Mouse (Mus musculus) intestine, embryonic 14.5 days (tissue): ENCODE data around the gene Elp5. TPM values are rescaled to one million over a fixed set of nuclear protein-coding genes. Genes with fewer than 3 reads are reported as not detected.

ENCODE experiments used
- ATAC-seq: fragments of 200-750 bp; cut with Nextera tagmentation; replicated peaks from 2 replicates; pipeline ENCODE4 v1.8.0; 2017; ENCODE audit warnings: low read depth, moderate number of reproducible peaks, moderate TSS enrichment, moderate library complexity; ENCODE audit not compliant: low FRiP score, low TSS enrichment
- DNase-seq: peaks from one replicate; pipeline ENCODE4 v3.0.0-alpha.2; 2018; ENCODE audit warnings: low spot score
- H3K27ac ChIP-seq: fragments of 300-500 bp; sonication (generic); 2 replicates; pipeline ENCODE4 v1.5.1; 2014; ENCODE audit warnings: low read depth, mild to moderate bottlenecking, control low read depth
- H3K27me3 ChIP-seq: fragments of 300-500 bp; sonication (generic); replicated peaks from 2 replicates; pipeline ENCODE4 v1.6.1; 2014; ENCODE audit warnings: low read length, control low read depth; ENCODE audit not compliant: control insufficient read depth, insufficient read depth
- H3K36me3 ChIP-seq: fragments of 300-500 bp; sonication (generic); 2 replicates; pipeline ENCODE4 v1.6.1; 2014; ENCODE audit warnings: low read length, control low read depth; ENCODE audit not compliant: control insufficient read depth, insufficient read depth
- H3K4me1 ChIP-seq: fragments of 300-500 bp; sonication (generic); replicated peaks from 2 replicates; pipeline ENCODE4 v1.6.1; 2014; ENCODE audit warnings: low read length, control low read depth, mixed read lengths; ENCODE audit not compliant: control insufficient read depth, insufficient read depth
- H3K4me2 ChIP-seq: fragments of 300-500 bp; sonication (generic); 2 replicates; pipeline ENCODE4 v1.6.1; 2014; ENCODE audit warnings: low read length
- H3K4me3 ChIP-seq: fragments of 300-500 bp; sonication (generic); 2 replicates; pipeline ENCODE4 v1.5.1; 2014; ENCODE audit warnings: low read depth, low read length, control low read depth, mixed read lengths
- H3K9ac ChIP-seq: fragments of 300-500 bp; sonication (generic); 2 replicates; pipeline ENCODE4 v1.6.1; 2014; ENCODE audit warnings: mild to moderate bottlenecking, low read length
- H3K9me3 ChIP-seq: fragments of 300-500 bp; sonication (generic); 2 replicates; pipeline ENCODE4 v1.6.1; 2016; ENCODE audit warnings: low read length, control low read depth; ENCODE audit not compliant: control insufficient read depth
- WGBS: fragments of 180-500 bp; shearing (Covaris S2); extraction: QIAGEN DNeasy Blood & Tissue Kit; methylation state at CpG from one replicate; pipeline ENCODE4 v1.1.7; 2014; 5-methylcytosine and 5-hydroxymethylcytosine counted together
- polyA plus RNA-seq: library from polyadenylated mRNA; unstranded; fragments of >200 nt; fragmentation: Nextera tagmentation; extraction: Ambion mirVana; gene quantifications from 2 replicates; pipeline ENCODE4 v1.2.1, GENCODE M21; 2014

The Elp5 gene
- polyA plus RNA-seq, 1 experiment from 2014 or later, result 104 TPM

GRCm38 (mm10) chr11:69979827-69980195 is 2.5 kb downstream of the Elp5 start:
- Histone ChIP-seq H3K4me1 (peaks cover 24% of the 10 kb centered on the region), H3K27ac (peak overlapping the region; percentile 98; the same call in 1 of the 2 replicates), H3K4me2 (peak overlapping the region; percentile 89), H3K4me3 (peak overlapping the region; percentile 99), H3K9ac (peak overlapping the region; percentile 73), H3K9me3 (no peaks in the 10 kb centered on the region), H3K27me3 (no peaks in the 10 kb centered on the region), H3K36me3 (peaks cover 51% of the 10 kb centered on the region)
- DNase-seq, result no peak
- 1% methylated on average over 16 of the region's 16 CpGs for WGBS
- no peak for ATAC-seq

- H3K27ac ChIP-seq, result no peak overlapping the region
- H3K4me1 ChIP-seq, result peaks cover 8% of the 10 kb centered on the region; the same call in 1 of the 2 replicates
- H3K4me2 ChIP-seq, result no peak overlapping the region
- H3K9ac ChIP-seq, result no peak overlapping the region
- no peak for ATAC-seq
- 82% methylated on average over 4 of the region's 4 CpGs for WGBS
- H3K9me3 ChIP-seq, result no peaks in the 10 kb centered on the region
- DNase-seq, result no peak
- H3K4me3 ChIP-seq, result no peak overlapping the region
- H3K27me3 ChIP-seq, result no peaks in the 10 kb centered on the region
- peaks cover 70% of the 10 kb centered on the region for H3K36me3 ChIP-seq
Observed at GRCm38 (mm10) chr11:69976271-69976670, 6.0 kb downstream of the Elp5 start.

GRCm38 (mm10) chr11:69974907-69975306 is 7.4 kb downstream of the Elp5 start:
- Histone ChIP-seq H3K9me3 (no peaks in the 10 kb centered on the region), H3K4me3 (no peak overlapping the region), H3K4me1 (peaks cover 8% of the 10 kb centered on the region; the same call in 1 of the 2 replicates), H3K27ac (no peak overlapping the region), H3K27me3 (no peaks in the 10 kb centered on the region), H3K4me2 (no peak overlapping the region), H3K36me3 (peaks cover 79% of the 10 kb centered on the region), H3K9ac (no peak overlapping the region)
- DNase-seq (no peak), ATAC-seq (no peak)
- 93% methylated on average over 2 of the region's 2 CpGs for WGBS

- 71% methylated on average over 3 of the region's 3 CpGs for WGBS
- Histone ChIP-seq H3K27me3 (peaks cover 15% of the 10 kb centered on the region), H3K27ac (no peak overlapping the region), H3K4me3 (no peak overlapping the region), H3K36me3 (peaks cover 73% of the 10 kb centered on the region), H3K4me1 (peaks cover 5% of the 10 kb centered on the region; the same call in 1 of the 2 replicates), H3K9ac (no peak overlapping the region), H3K4me2 (no peak overlapping the region), H3K9me3 (no peaks in the 10 kb centered on the region)
- no peak for DNase-seq
- no peak for ATAC-seq
Observed at GRCm38 (mm10) chr11:69970775-69971174, 11.5 kb downstream of the Elp5 start.

- DNase-seq, result no peak
- ATAC-seq, result no peak
- H3K9me3 ChIP-seq, result no peaks in the 10 kb centered on the region
- peaks cover 5% of the 10 kb centered on the region; the same call in 1 of the 2 replicates for H3K4me1 ChIP-seq
- peaks cover 21% of the 10 kb centered on the region for H3K27me3 ChIP-seq
- no peak overlapping the region for H3K4me3 ChIP-seq
- no peak overlapping the region for H3K4me2 ChIP-seq
- 73% methylated on average over 6 of the region's 6 CpGs for WGBS
- H3K9ac ChIP-seq, result no peak overlapping the region
- peak overlapping the region; percentile 67 for H3K27ac ChIP-seq
- peaks cover 67% of the 10 kb centered on the region for H3K36me3 ChIP-seq
Observed at GRCm38 (mm10) chr11:69970222-69970621, 12.1 kb downstream of the Elp5 start.

- ATAC-seq (peak; percentile 48), DNase-seq (peak; percentile 67)
- H3K27me3 ChIP-seq, result peaks cover 35% of the 10 kb centered on the region
- peak overlapping the region; percentile 2 for H3K4me2 ChIP-seq
- peaks cover 5% of the 10 kb centered on the region; the same call in 1 of the 2 replicates for H3K4me1 ChIP-seq
- no peak overlapping the region for H3K4me3 ChIP-seq
- H3K9me3 ChIP-seq, result no peaks in the 10 kb centered on the region
- H3K27ac ChIP-seq, result peak overlapping the region; percentile 67
- peaks cover 53% of the 10 kb centered on the region for H3K36me3 ChIP-seq
- WGBS, result 62% methylated on average over 4 of the region's 4 CpGs
- H3K9ac ChIP-seq, result no peak overlapping the region
Observed at GRCm38 (mm10) chr11:69968793-69969192, 13.5 kb downstream of the Elp5 start.

- no peaks in the 10 kb centered on the region for H3K9me3 ChIP-seq
- no peak for DNase-seq
- H3K9ac ChIP-seq, result peak overlapping the region; percentile 64
- H3K36me3 ChIP-seq, result peaks cover 36% of the 10 kb centered on the region
- no peak for ATAC-seq
- peak overlapping the region; percentile 46 for H3K4me3 ChIP-seq
- peaks cover 51% of the 10 kb centered on the region for H3K27me3 ChIP-seq
- H3K4me1 ChIP-seq, result peaks cover 5% of the 10 kb centered on the region; the same call in 1 of the 2 replicates
- peak overlapping the region; percentile 57 for H3K4me2 ChIP-seq
- 33% methylated on average over 17 of the region's 17 CpGs for WGBS
- peak overlapping the region; percentile 92 for H3K27ac ChIP-seq
Observed at GRCm38 (mm10) chr11:69966860-69967517, 15.3 kb downstream of the Elp5 start.

GRCm38 (mm10) chr11:69966006-69966859 is 16.1 kb downstream of the Elp5 start:
- peak overlapping the region; percentile 92 for H3K27ac ChIP-seq
- peak; percentile 82 for DNase-seq
- H3K9me3 ChIP-seq, result no peaks in the 10 kb centered on the region
- peak overlapping the region; percentile 46 for H3K4me3 ChIP-seq
- peaks cover 5% of the 10 kb centered on the region; the same call in 1 of the 2 replicates for H3K4me1 ChIP-seq
- peak; percentile 40 for ATAC-seq
- WGBS, result 2% methylated on average over 56 of the region's 59 CpGs
- H3K4me2 ChIP-seq, result peak overlapping the region; percentile 57
- H3K36me3 ChIP-seq, result peaks cover 30% of the 10 kb centered on the region
- H3K9ac ChIP-seq, result peak overlapping the region; percentile 64
- peaks cover 51% of the 10 kb centered on the region for H3K27me3 ChIP-seq
